Mouse (Mus musculus): ENCODE measurements at regions not wholly inside any gene's neighbourhood (a gene's known extent, or its start where the extent isn't known, plus 50 kb on each side); places are given as distances from the start of the nearest gene placed in this dataset.

DNA sequence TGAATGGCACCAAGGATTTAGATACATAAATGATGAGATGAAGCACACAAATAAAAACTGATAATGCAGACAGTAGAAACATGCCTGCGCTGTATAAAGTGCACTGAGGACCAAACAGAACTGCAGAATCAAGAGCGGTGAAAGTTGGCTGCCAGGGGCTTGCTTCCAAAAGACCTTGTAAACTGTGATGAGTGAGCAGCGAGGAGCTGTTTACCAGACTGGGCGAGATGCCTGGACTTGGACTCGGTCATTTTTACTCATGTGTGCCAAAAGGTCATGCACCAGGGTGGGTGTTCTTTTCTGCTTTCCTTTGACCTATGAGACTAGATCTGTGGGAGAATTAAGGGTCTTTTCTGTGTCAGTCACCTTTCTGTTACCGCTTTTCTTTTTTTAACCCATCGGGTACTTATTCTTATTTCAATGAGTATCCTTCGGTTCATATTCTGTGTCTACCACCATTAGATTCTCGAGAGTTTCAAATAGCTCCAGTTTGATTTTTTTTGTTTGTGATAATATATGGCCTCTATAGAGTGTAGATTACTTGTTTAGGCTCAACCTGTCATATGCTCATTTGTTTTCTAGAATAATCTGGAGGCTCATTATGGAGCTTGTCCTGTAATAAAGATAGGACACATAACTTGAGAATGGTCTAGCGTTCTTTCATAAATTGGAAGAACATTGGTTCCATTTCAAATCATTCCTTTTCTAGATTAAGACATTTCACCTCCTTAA is 226.3 kb upstream of the Zfp770 start:
- TF ChIP-seq CTCF (IDR thresholded peaks at IDR 0.05; ENCODE audit: low read depth), result no peak
- no peak for TF ChIP-seq EP300 (IDR thresholded peaks at IDR 0.05; ENCODE audit: low read depth)

Measured in liver, embryonic 14.5 days (tissue).